Mouse (Mus musculus) spleen, adult 2 months (tissue): Measurements from ENCODE around the gene Tenm4.

Source experiments
- CTCF ChIP-seq: fragments of 200-500 bp; IDR thresholded peaks from 2 replicates; pipeline ENCODE4 v1.5.1; 2011; ENCODE audit warnings: mild to moderate bottlenecking, inconsistent platforms; ENCODE audit not compliant: insufficient read depth, insufficient read length, insufficient replicate concordance; ENCODE audit errors: extremely low read depth
- POLR2A ChIP-seq: fragments of 200-500 bp; IDR thresholded peaks from 2 replicates; pipeline ENCODE4 v1.6.1; 2011; ENCODE audit warnings: low read depth, low read length, inconsistent platforms

DNA sequence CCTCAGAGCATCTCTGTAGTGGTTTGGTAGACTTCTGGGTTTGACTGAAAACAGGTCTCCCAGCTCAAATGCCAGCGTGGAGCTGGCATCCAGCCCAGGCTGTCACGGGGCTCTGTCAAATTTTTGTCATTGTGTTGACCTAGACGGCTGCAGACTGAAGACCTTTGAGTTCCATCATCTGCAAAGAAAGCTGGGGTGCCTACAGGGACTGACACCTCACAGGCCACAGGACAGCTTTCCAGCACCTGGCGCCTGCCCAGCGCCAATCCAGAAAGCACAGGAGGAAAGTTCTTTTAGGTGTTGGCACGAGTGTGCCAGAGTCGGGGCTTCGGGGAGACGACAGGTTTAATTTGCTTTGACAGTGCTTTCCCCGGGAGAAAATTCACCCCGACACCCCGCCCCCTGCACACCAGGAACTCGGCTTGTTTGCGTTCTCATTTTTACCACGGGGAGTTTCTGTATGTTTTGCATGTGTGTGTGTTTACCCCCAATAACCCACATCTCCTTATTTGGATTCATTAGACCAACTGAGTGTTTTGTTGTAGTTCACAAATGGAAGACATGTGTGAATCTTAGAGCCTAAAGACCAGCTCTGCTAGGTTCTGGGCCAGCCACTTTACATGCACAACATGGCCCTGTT is 594.4 kb downstream of the Tenm4 start:
- TF ChIP-seq CTCF (no peak), POLR2A (no peak)
